Mouse (Mus musculus) thymus, postnatal 36 days (tissue): ENCODE data around the gene Gm42421.

ENCODE experiments used
- DNase-seq, 2 experiments: peaks; one replicate each; pipeline ENCODE4 v3.0.0; 2022; ENCODE audit warnings: mixed read lengths in 2 of 2

The Gm42421 gene

GRCm38 (mm10) chr5:143927875-143928274 lies at the start of gene Gm42421:
Gene Gm42421 (plus strand): TSS chr5:143928175.
- DNase-seq: no peak

- DNase-seq: no peak
Observed at GRCm38 (mm10) chr5:143885274-143885673, 42.7 kb upstream of the Gm42421 start.

GRCm38 (mm10) chr5:143890741-143891140 lies 37.2 kb upstream of the Gm42421 start:
- no peak for DNase-seq

- no peak for DNase-seq
Observed at GRCm38 (mm10) chr5:143892255-143892886, 35.6 kb upstream of the Gm42421 start.

GRCm38 (mm10) chr5:143893396-143893795 lies 34.6 kb upstream of the Gm42421 start:
- no peak for DNase-seq

- DNase-seq: no peak
Observed at GRCm38 (mm10) chr5:143897635-143898330, 30.2 kb upstream of the Gm42421 start, which contains the start of gene Ankrd61. Gene Ankrd61 (minus strand): TSS chr5:143897685.

- no peak for DNase-seq
Observed at GRCm38 (mm10) chr5:143902111-143902510, 25.9 kb upstream of the Gm42421 start.

- no peak for DNase-seq
Observed at GRCm38 (mm10) chr5:143903813-143904212, 24.2 kb upstream of the Gm42421 start.

- DNase-seq: no peak
Observed at GRCm38 (mm10) chr5:143906429-143906828, 21.5 kb upstream of the Gm42421 start.

GRCm38 (mm10) chr5:143908926-143909325 lies 19.0 kb upstream of the Gm42421 start:
- DNase-seq: no peak

GRCm38 (mm10) chr5:143909417-143910400 lies 18.3 kb upstream of the Gm42421 start, which contains the start of the genes Aimp2 and Pms2:
Gene Aimp2 (minus strand): TSS chr5:143909847.
Gene Pms2 (plus strand): TSS chr5:143909964.
- DNase-seq: peak; percentile 89 to 94

GRCm38 (mm10) chr5:143916221-143916620 lies 11.8 kb upstream of the Gm42421 start:
- no peak for DNase-seq

- peak; percentile 62 for DNase-seq
Observed at GRCm38 (mm10) chr5:143917418-143917817, 10.6 kb upstream of the Gm42421 start.

GRCm38 (mm10) chr5:143918120-143918519 lies 9.9 kb upstream of the Gm42421 start:
- no peak for DNase-seq

GRCm38 (mm10) chr5:143924781-143925452 lies 3.1 kb upstream of the Gm42421 start:
- no peak for DNase-seq

GRCm38 (mm10) chr5:143929291-143929690 lies 1.3 kb downstream of the Gm42421 start:
- no peak for DNase-seq

- no peak for DNase-seq
Observed at GRCm38 (mm10) chr5:143930656-143931055, 2.7 kb downstream of the Gm42421 start.

GRCm38 (mm10) chr5:143931863-143932580 lies 4.0 kb downstream of the Gm42421 start:
- no peak for DNase-seq

- DNase-seq: no peak
Observed at GRCm38 (mm10) chr5:143932831-143933230, 4.9 kb downstream of the Gm42421 start, which contains the start of gene Rsph10b. Gene Rsph10b (plus strand): TSS chr5:143933035.

GRCm38 (mm10) chr5:143933414-143933813 lies 5.4 kb downstream of the Gm42421 start:
- no peak for DNase-seq

GRCm38 (mm10) chr5:143933875-143934274 lies 5.9 kb downstream of the Gm42421 start:
- no peak for DNase-seq

- no peak for DNase-seq
Observed at GRCm38 (mm10) chr5:143936156-143936555, 8.2 kb downstream of the Gm42421 start.
